Mouse (Mus musculus) megakaryocyte-erythroid progenitor cell, adult 5-6 weeks (primary cell): ENCODE data around the gene Cartpt. TPM values are rescaled to one million over a fixed set of nuclear protein-coding genes. Genes with fewer than 3 reads are reported as not detected.
"Not testable (repeated sequence)": the region's sequence is repeated elsewhere in the genome, so short reads cannot be mapped to it uniquely, and the experiment has no call there.

Experiments
- ATAC-seq: replicated peaks from 2 replicates; pipeline ENCODE4 v1.8.0; 2016; ENCODE audit warnings: mild to moderate bottlenecking, inconsistent platforms; ENCODE audit not compliant: severe bottlenecking, poor library complexity, low FRiP score, low TSS enrichment
- total RNA-seq, 2 experiments: library from RNA; stranded (forward) in 1 of 2; stranded (reverse) in 1 of 2; fragments of 200-1000, 215-1000 nt in 1 of 2; fragments of >200 nt in 1 of 2; fragmentation: Nextera tagmentation in 1 of 2; gene quantifications; 2 replicates each; pipeline ENCODE4 v1.2.3; 2014 to 2017

The Cartpt gene
- not detected in 2 replicates for total RNA-seq (2014; fragmentation: Nextera tagmentation)
- total RNA-seq (2017): not detected in 2 replicates

GRCm38 (mm10) chr13:99900965-99901364, at the start of gene Cartpt:
Cartpt (minus strand) TSS chr13:99901091.
- ATAC-seq: no peak

- no peak for ATAC-seq
Measured at GRCm38 (mm10) chr13:99947417-99947816, 46.5 kb upstream of the Cartpt start.

- no peak for ATAC-seq
Measured at GRCm38 (mm10) chr13:99943525-99943924, 42.6 kb upstream of the Cartpt start.

GRCm38 (mm10) chr13:99940601-99941000, 39.7 kb upstream of the Cartpt start:
- no peak for ATAC-seq

- no peak for ATAC-seq
Measured at GRCm38 (mm10) chr13:99939320-99939671, 38.4 kb upstream of the Cartpt start.

- no peak for ATAC-seq
Measured at GRCm38 (mm10) chr13:99938606-99939319, 37.9 kb upstream of the Cartpt start.

- no peak for ATAC-seq
Measured at GRCm38 (mm10) chr13:99937741-99938140, 36.9 kb upstream of the Cartpt start.

- ATAC-seq: no peak
Measured at GRCm38 (mm10) chr13:99932406-99932805, 31.5 kb upstream of the Cartpt start.

- no peak for ATAC-seq
Measured at GRCm38 (mm10) chr13:99931502-99931901, 30.6 kb upstream of the Cartpt start.

GRCm38 (mm10) chr13:99926249-99926648, 25.4 kb upstream of the Cartpt start:
- no peak for ATAC-seq

GRCm38 (mm10) chr13:99915632-99916031, 14.7 kb upstream of the Cartpt start:
- ATAC-seq: no peak

- ATAC-seq: peak; percentile 88
Measured at GRCm38 (mm10) chr13:99900557-99900892, 366 bp downstream of the Cartpt start.

- no peak for ATAC-seq
Measured at GRCm38 (mm10) chr13:99899670-99900556, 978 bp downstream of the Cartpt start.

- ATAC-seq: no peak
Measured at GRCm38 (mm10) chr13:99898816-99899215, 2.1 kb downstream of the Cartpt start.

GRCm38 (mm10) chr13:99885636-99886035, 15.3 kb downstream of the Cartpt start:
- ATAC-seq: no peak

- not testable (repeated sequence) for ATAC-seq
Measured at GRCm38 (mm10) chr13:99881774-99882173, 19.1 kb downstream of the Cartpt start.

- no peak for ATAC-seq
Measured at GRCm38 (mm10) chr13:99879696-99880095, 21.2 kb downstream of the Cartpt start.

GRCm38 (mm10) chr13:99872059-99872458, 28.8 kb downstream of the Cartpt start:
- ATAC-seq: no peak

- no peak for ATAC-seq
Measured at GRCm38 (mm10) chr13:99868438-99868837, 32.5 kb downstream of the Cartpt start.

- ATAC-seq: no peak
Measured at GRCm38 (mm10) chr13:99864331-99864730, 36.6 kb downstream of the Cartpt start.

- no peak for ATAC-seq
Measured at GRCm38 (mm10) chr13:99860670-99861069, 40.2 kb downstream of the Cartpt start.
